Mouse (Mus musculus): Measurements from ENCODE around the gene Dok5. TPM values are rescaled to one million over a fixed set of nuclear protein-coding genes. Genes with fewer than 3 reads are reported as not detected.

Gene Dok5
- polyA plus RNA-seq, 1 experiment from 2014 or later = 76.7 TPM

GRCm38 (mm10) chr2:170725796-170726195 is 5.8 kb upstream of the Dok5 start:
- ATAC-seq (replicated peaks) = no peak
- Histone ChIP-seq H3K36me3 (no peaks in the 10 kb centered on the region), H3K4me2 (replicated peaks) (no peak overlapping the region), H3K9me3 (no peaks in the 10 kb centered on the region), H3K4me3 (no peak overlapping the region), H3K27me3 (no peaks in the 10 kb centered on the region), H3K9ac (replicated peaks) (no peak overlapping the region), H3K27ac (replicated peaks) (no peak overlapping the region), H3K4me1 (peaks cover 1% of the 10 kb centered on the region)
- WGBS = 84% methylated on average over 5 of the region's 5 CpGs

DNA sequence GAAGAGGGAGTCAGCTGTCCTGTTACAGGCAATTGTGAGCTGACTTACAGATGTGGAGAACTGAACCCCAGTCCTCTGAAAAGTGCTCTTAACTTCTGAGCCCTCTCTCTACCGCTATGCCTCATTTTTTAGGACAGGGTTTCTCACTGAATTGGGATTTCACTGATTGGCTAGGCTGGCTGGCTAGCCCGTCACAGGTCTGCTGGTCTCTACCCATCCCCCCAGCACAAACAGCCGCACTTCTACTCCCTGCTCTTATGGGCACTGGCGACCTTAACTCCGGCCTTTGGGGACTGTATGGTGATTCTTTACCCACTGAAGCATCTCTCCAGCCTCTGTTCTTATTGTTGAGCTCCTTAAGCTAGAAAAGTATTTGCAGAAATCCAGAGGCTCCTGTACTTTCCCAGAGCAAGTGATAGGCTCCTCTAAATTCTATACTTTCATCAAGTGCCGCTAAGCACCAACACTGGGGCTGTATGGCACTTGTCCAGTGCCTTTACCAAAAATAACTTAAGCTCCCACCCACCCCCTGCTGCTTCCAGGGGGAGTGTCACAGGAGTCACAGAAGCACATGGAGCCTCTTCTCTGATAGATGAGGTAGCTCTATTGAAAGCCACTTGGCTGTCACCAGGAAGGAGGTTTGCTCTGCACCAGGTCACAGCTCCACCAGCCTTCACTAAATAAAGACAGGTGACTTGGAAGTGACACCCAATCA is 4.5 kb upstream of the Dok5 start:
- peaks cover 10% of the 10 kb centered on the region for H3K4me1 ChIP-seq
- no peaks in the 10 kb centered on the region for H3K36me3 ChIP-seq
- no peaks in the 10 kb centered on the region for H3K9me3 ChIP-seq
- ATAC-seq (replicated peaks) = no peak
- H3K4me2 ChIP-seq (replicated peaks) = no peak overlapping the region
- no peak overlapping the region for H3K4me3 ChIP-seq
- no peaks in the 10 kb centered on the region for H3K27me3 ChIP-seq
- WGBS = 46% methylated on average over 6 of the region's 6 CpGs
- H3K27ac ChIP-seq (replicated peaks) = no peak overlapping the region
- no peak overlapping the region for H3K9ac ChIP-seq (replicated peaks)

DNA sequence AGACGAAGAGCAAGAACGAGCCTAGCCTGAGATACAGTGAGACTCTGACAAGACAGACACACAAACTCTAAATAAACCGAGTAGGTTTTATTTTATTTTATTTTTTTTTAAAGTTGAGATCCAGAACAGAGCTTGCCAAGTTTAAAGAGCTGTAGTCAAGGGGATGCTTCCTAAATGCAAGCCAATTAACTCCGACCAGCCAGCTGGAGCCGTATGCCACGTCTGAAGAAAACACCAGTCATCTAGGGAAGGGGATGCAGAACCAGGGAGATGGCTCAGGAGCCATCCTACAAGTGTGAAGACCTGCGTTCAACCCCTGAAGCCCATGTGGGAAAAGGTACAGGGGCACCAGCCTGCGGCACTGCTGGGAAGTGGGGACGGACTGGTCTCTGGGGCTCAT is 2.7 kb upstream of the Dok5 start:
- 80% methylated on average over 9 of the region's 9 CpGs for WGBS
- H3K27ac ChIP-seq (replicated peaks) = no peak overlapping the region
- no peak overlapping the region for H3K4me2 ChIP-seq (replicated peaks)
- ATAC-seq (replicated peaks) = no peak
- H3K4me3 ChIP-seq = no peak overlapping the region
- H3K36me3 ChIP-seq = no peaks in the 10 kb centered on the region
- no peaks in the 10 kb centered on the region for H3K9me3 ChIP-seq
- no peaks in the 10 kb centered on the region for H3K27me3 ChIP-seq
- no peak overlapping the region for H3K9ac ChIP-seq (replicated peaks)
- peaks cover 23% of the 10 kb centered on the region for H3K4me1 ChIP-seq

DNA sequence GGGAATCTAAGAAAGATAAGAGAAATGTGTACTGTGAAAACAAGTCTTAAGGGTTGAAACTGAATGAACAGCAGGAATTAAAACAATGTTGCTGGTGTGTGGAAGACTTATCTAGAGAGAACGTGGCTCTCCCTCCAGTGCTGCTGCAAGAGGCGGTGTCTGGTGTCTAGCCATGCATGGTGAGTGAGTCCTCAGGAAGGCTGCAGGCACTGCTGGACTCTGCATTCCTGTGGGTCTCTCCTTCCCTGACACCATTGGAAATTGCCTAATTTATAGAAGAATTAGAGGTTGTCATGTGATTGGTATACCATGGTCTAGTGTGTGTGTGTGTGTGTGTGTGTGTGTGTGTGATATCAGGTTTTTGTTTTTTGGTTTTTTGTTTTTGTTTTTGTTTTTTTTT is 1.9 kb upstream of the Dok5 start:
- H3K27ac ChIP-seq (replicated peaks) = no peak overlapping the region
- no peak overlapping the region for H3K4me2 ChIP-seq (replicated peaks)
- no peaks in the 10 kb centered on the region for H3K27me3 ChIP-seq
- H3K36me3 ChIP-seq = no peaks in the 10 kb centered on the region
- no peak overlapping the region for H3K4me3 ChIP-seq
- 54% methylated on average over 2 of the region's 2 CpGs for WGBS
- no peaks in the 10 kb centered on the region for H3K9me3 ChIP-seq
- H3K4me1 ChIP-seq = peaks cover 31% of the 10 kb centered on the region
- H3K9ac ChIP-seq (replicated peaks) = no peak overlapping the region
- no peak for ATAC-seq (replicated peaks)

DNA sequence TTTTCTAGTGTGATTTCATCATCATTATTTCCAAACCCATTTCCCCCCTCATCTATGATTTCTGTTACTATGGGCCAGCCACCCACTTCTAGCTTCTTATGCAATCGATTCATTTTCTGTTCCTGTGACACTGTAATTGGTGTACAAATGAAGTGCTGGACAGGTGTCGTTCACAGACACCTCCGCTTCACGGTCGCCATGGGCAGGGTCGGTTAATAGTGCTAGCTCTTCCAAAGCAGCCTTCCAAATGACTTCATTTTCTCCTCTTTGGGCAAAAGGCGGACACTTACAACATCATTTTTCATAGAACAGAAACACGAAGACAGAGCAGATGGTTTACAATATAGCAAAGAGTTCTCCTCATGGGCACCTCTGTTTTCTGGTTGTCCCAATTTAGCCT is 1.5 kb upstream of the Dok5 start:
- Histone ChIP-seq H3K27ac (replicated peaks) (no peak overlapping the region), H3K4me1 (peaks cover 32% of the 10 kb centered on the region), H3K9me3 (no peaks in the 10 kb centered on the region), H3K9ac (replicated peaks) (no peak overlapping the region), H3K27me3 (no peaks in the 10 kb centered on the region), H3K4me3 (no peak overlapping the region), H3K4me2 (replicated peaks) (no peak overlapping the region), H3K36me3 (no peaks in the 10 kb centered on the region)
- WGBS = 88% methylated on average over 8 of the region's 8 CpGs
- ATAC-seq (replicated peaks) = no peak

GRCm38 (mm10) chr2:170730781-170731180 is 826 bp upstream of the Dok5 start:
- ATAC-seq (replicated peaks) = no peak
- Histone ChIP-seq H3K27me3 (no peaks in the 10 kb centered on the region), H3K36me3 (no peaks in the 10 kb centered on the region), H3K4me3 (no peak overlapping the region), H3K4me1 (peaks cover 32% of the 10 kb centered on the region), H3K4me2 (replicated peaks) (peak overlapping the region; percentile 68), H3K27ac (replicated peaks) (no peak overlapping the region), H3K9me3 (no peaks in the 10 kb centered on the region), H3K9ac (replicated peaks) (no peak overlapping the region)
- 73% methylated on average over 13 of the region's 13 CpGs for WGBS

- Histone ChIP-seq H3K9ac (replicated peaks) (peak overlapping the region; percentile 56), H3K4me3 (peak overlapping the region; percentile 53), H3K36me3 (no peaks in the 10 kb centered on the region), H3K9me3 (no peaks in the 10 kb centered on the region), H3K27ac (replicated peaks) (peak overlapping the region; percentile 72), H3K4me1 (peaks cover 32% of the 10 kb centered on the region), H3K4me2 (replicated peaks) (peak overlapping the region; percentile 68), H3K27me3 (no peaks in the 10 kb centered on the region)
- WGBS = 24% methylated on average over 6 of the region's 6 CpGs
- ATAC-seq (replicated peaks) = peak; percentile 52
Measured at GRCm38 (mm10) chr2:170731205-170731604, 402 bp upstream of the Dok5 start.

DNA sequence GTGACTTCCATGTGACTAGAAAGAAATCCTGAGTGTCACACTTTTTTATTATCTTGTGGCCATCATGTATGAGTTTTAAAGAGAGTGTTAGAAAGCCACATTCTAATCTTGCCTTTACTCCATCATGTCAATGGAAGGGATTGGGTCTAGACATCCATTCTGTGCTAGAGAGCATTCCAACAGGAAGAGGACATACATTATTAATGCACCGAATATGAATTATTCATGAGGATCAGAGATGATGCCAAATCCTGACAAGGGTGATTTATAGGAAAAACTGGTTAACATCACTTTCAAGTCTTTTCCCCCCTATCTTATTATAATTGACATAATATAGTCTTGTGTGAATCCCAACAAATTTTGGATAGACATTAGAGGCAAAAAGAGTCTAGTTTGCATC is 2.1 kb downstream of the Dok5 start:
- 75% methylated on average over 1 of the region's 1 CpGs for WGBS
- Histone ChIP-seq H3K9ac (replicated peaks) (no peak overlapping the region), H3K4me2 (replicated peaks) (peak overlapping the region; percentile 68), H3K27ac (replicated peaks) (0 out of 2 replicates have a peak overlapping the region, but pooled peaks have one; percentile 25), H3K4me1 (peaks cover 32% of the 10 kb centered on the region), H3K4me3 (peak overlapping the region; percentile 53), H3K9me3 (no peaks in the 10 kb centered on the region), H3K36me3 (no peaks in the 10 kb centered on the region), H3K27me3 (no peaks in the 10 kb centered on the region)
- no peak for ATAC-seq (replicated peaks)

GRCm38 (mm10) chr2:170734446-170734845 is 2.8 kb downstream of the Dok5 start:
- Histone ChIP-seq H3K4me3 (0 out of 2 replicates have a peak overlapping the region, but pooled peaks have one; percentile 2), H3K4me1 (peaks cover 32% of the 10 kb centered on the region), H3K9ac (replicated peaks) (no peak overlapping the region), H3K27me3 (no peaks in the 10 kb centered on the region), H3K4me2 (replicated peaks) (no peak overlapping the region), H3K9me3 (no peaks in the 10 kb centered on the region), H3K36me3 (no peaks in the 10 kb centered on the region), H3K27ac (replicated peaks) (peak overlapping the region; percentile 24; the same call in 1 of the 2 replicates)
- no peak for ATAC-seq (replicated peaks)
- 75% methylated on average over 3 of the region's 3 CpGs for WGBS

DNA sequence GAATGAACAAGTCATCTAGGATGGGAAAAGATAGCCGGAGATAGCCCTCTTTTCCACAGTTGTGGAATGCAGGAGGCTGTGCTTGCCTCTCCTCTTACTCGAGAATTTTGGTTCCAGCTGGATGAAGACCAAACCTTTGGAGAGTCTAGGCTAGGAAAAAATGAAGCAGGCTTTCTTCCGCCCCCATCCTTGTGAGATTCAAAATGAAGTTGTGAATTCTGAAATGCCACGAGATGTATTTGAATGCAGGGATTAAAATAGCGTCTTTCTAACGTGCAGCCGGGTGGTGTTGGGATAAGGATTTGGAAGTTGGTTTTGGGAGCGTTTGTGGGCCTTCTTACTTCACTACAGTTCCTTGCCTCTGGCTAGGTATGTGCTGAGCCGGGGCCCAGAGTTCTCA is 6.8 kb downstream of the Dok5 start:
- no peak for ATAC-seq (replicated peaks)
- 88% methylated on average over 9 of the region's 9 CpGs for WGBS
- no peak overlapping the region for H3K9ac ChIP-seq (replicated peaks)
- no peak overlapping the region for H3K27ac ChIP-seq (replicated peaks)
- no peak overlapping the region for H3K4me3 ChIP-seq
- H3K4me1 ChIP-seq = peaks cover 28% of the 10 kb centered on the region
- no peaks in the 10 kb centered on the region for H3K36me3 ChIP-seq
- no peaks in the 10 kb centered on the region for H3K27me3 ChIP-seq
- H3K9me3 ChIP-seq = no peaks in the 10 kb centered on the region
- H3K4me2 ChIP-seq (replicated peaks) = no peak overlapping the region

GRCm38 (mm10) chr2:170738891-170739290 is 7.3 kb downstream of the Dok5 start:
- no peak for ATAC-seq (replicated peaks)
- Histone ChIP-seq H3K9ac (replicated peaks) (no peak overlapping the region), H3K36me3 (no peaks in the 10 kb centered on the region), H3K4me2 (replicated peaks) (no peak overlapping the region), H3K27me3 (no peaks in the 10 kb centered on the region), H3K4me1 (peaks cover 29% of the 10 kb centered on the region), H3K27ac (replicated peaks) (no peak overlapping the region), H3K4me3 (no peak overlapping the region), H3K9me3 (no peaks in the 10 kb centered on the region)
- WGBS = 91% methylated on average over 9 of the region's 9 CpGs

DNA sequence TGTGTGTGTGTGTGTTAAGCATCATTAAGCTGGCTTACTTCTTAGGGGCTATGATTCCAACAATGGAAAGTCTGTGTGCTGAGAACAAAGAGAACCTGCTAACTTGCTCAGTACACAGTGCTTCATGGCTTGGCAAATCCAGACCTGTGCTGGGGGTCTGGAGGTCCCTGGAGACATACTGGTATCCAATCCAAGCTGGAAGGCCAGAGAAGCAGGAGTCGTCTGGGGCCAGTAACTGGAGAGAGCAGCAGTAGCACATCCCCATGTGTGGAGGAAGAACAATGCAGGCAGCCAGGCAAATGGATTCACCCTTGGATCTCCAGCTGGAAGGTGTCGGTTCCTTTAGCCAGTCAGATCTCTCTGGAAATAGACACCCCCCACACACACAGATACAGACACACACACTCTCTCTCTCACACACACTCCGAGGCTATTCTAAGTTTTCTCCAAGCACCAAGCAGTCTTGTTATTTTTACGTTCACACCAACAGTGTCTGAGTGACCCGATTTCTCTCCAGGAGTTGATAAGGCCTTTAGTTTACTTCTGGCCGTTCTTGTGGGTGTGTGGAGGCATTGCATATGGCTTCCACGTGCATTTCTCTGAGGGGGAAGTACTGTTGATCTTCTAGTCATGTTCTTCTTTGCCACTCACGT is 8.2 kb downstream of the Dok5 start:
- H3K9ac ChIP-seq (replicated peaks) = no peak overlapping the region
- no peak overlapping the region for H3K27ac ChIP-seq (replicated peaks)

More for the DNA sequence above, 8.2 kb downstream of the Dok5 start:
- H3K4me1 ChIP-seq = peaks cover 25% of the 10 kb centered on the region
- no peaks in the 10 kb centered on the region for H3K27me3 ChIP-seq
- no peaks in the 10 kb centered on the region for H3K9me3 ChIP-seq
- ATAC-seq (replicated peaks) = no peak
- 61% methylated on average over 8 of the region's 8 CpGs for WGBS
- no peaks in the 10 kb centered on the region for H3K36me3 ChIP-seq
- no peak overlapping the region for H3K4me3 ChIP-seq
- H3K4me2 ChIP-seq (replicated peaks) = no peak overlapping the region

Data from forebrain, embryonic 15.5 days (tissue).